Mouse (Mus musculus) heart, adult 10 weeks (tissue): ENCODE results near the gene Nek7. TPM values are rescaled to one million over a fixed set of nuclear protein-coding genes. Genes with fewer than 3 reads are reported as not detected.

Source experiments
- polyA plus RNA-seq: library from polyadenylated mRNA; stranded (reverse); fragments of 350-450 nt; fragmentation: Illumina TruSeq; extraction: RNeasy Lipid Tissue Mini Kit (QIAGEN cat#74804); gene quantifications from one replicate; pipeline ENCODE4 v1.2.3, GENCODE M21; 2014; ENCODE audit warnings: low read depth, low replicate concordance

Nek7 gene
- polyA plus RNA-seq: 67.7 TPM

GRCm38 (mm10) chr1:138619996-138620461 is at the start of gene Nek7:
Gene Nek7, minus strand, starts transcription at chr1:138620141.

Other genes starting within 250 kb of the Nek7 start
- not detected for gene Lhx9, start 228.4 kb upstream of the Nek7 start, polyA plus RNA-seq
- gene 2310009B15Rik, start 236.7 kb upstream of the Nek7 start, polyA plus RNA-seq: 12.1 TPM